23 mouse cellular contexts compared by ENCODE assay signal in genomic region chr2:118943232-118943631, GRCm38 (mm10).
"Had no signal": no experiment of that assay in that cellular context is flagged by ENCODE, and none has a peak within 500 bp of the region (broad histone marks: within the 10 kb centered on the region; RNA-seq: fewer than 3 reads in every experiment).

No protein-coding gene starts in this region.

- H3K27ac ChIP-seq: intestine, embryonic 15.5 days; kidney, embryonic 15.5 days; left cerebral cortex, adult 2 months; limb, embryonic 12.5 days; limb, embryonic 15.5 days; midbrain, embryonic 10.5 days; midbrain, embryonic 13.5 days; stomach, postnatal 0 days had no signal

- H3K4me3 ChIP-seq: intestine, embryonic 15.5 days; kidney, embryonic 15.5 days; left cerebral cortex, adult 2 months; limb, embryonic 12.5 days; limb, embryonic 15.5 days; midbrain, embryonic 10.5 days; midbrain, embryonic 13.5 days had no signal

- ATAC-seq: intestine, embryonic 15.5 days; midbrain, embryonic 13.5 days had no signal

- H3K4me2 ChIP-seq: intestine, embryonic 15.5 days; kidney, embryonic 15.5 days; limb, embryonic 12.5 days; limb, embryonic 15.5 days; midbrain, embryonic 13.5 days had no signal

- H3K9ac ChIP-seq: intestine, embryonic 15.5 days; kidney, embryonic 15.5 days; limb, embryonic 12.5 days; limb, embryonic 15.5 days; midbrain, embryonic 13.5 days had no signal

- H3K36me3 ChIP-seq: intestine, embryonic 15.5 days; kidney, embryonic 15.5 days; limb, embryonic 12.5 days; limb, embryonic 15.5 days; midbrain, embryonic 10.5 days; midbrain, embryonic 13.5 days had no signal

- H3K27me3 ChIP-seq: intestine, embryonic 15.5 days; limb, embryonic 12.5 days; midbrain, embryonic 13.5 days had no signal

- DNase-seq: kidney, adult 11 months; kidney, adult 8-10 months; kidney, postnatal 10 days; kidney, postnatal 36 days; layer of hippocampus, postnatal 36 days; left cerebral cortex, postnatal 4 days; lung, adult 2 months; lung, postnatal 14 days; lung, postnatal 4 days; right cerebral cortex, adult 18-20 months; right cerebral cortex, postnatal 14 days; right cerebral cortex, postnatal 4 days; thymus, adult 2 months; thymus, postnatal 14 days; thymus, postnatal 4 days had no signal

- H3K4me1 ChIP-seq: intestine, embryonic 15.5 days; kidney, embryonic 15.5 days; midbrain, embryonic 10.5 days; midbrain, embryonic 13.5 days had no signal

- H3K9me3 ChIP-seq: intestine, embryonic 15.5 days; kidney, embryonic 15.5 days; limb, embryonic 12.5 days; limb, embryonic 15.5 days; midbrain, embryonic 10.5 days; midbrain, embryonic 13.5 days had no signal
